Mouse (Mus musculus): Measurements from ENCODE around the gene Stk39.

The Stk39 gene

GRCm38 (mm10) chr2:68458115-68458514 is 14.0 kb downstream of the Stk39 start:
- DNase-seq (ENCODE audit: low read depth) = no peak

DNA sequence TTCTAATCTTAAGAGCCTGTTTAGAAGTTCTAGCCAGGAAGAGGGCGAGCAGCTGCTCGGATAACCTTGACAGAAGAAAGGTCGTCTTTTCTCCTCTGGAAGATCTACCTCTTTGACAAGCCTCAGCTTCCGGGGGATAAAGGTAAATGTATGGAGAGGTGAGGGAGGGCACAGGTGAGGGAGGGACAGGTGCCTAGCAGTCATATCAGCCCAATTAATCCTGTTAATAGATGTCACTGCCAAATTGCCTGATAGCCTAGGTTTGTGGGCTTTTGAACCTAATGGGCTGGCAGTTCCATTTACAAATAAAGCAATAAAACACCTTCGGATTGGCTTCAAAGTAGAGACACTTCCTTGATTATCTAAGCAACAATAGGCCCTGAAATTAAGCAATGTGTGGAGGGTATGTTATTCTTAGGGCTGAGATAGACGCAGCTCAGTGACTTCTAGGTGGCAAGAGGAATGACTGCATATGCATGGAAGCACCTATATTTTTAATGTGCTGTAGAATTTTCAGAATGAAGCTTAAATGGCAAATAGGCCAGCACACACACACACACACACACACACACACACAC is 14.5 kb downstream of the Stk39 start:
- DNase-seq (ENCODE audit: low read depth) = no peak

GRCm38 (mm10) chr2:68456899-68457298 is 15.2 kb downstream of the Stk39 start:
- no peak for DNase-seq (ENCODE audit: low read depth)

DNA sequence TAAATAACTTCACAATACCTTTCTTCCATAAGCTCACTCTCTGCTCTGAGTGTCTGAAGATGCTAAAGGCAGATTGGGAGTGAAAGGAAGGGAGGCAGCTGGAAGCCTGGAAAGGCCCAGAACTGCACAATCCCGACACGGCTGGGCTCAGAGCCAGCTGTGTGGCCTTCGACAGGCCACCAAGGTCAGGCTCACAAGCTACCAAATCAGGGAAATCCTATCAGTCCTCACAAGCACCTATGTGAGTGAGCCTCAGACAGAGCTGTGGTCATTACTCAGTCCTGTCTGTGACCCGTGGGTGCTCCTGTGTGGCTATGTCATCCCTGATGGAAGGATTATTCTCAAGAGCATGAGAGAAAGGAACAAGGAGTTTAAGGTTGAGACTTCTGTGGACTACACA is 19.7 kb downstream of the Stk39 start:
- no peak for DNase-seq (ENCODE audit: low read depth)

- DNase-seq (ENCODE audit: low read depth) = no peak
Observed at GRCm38 (mm10) chr2:68448035-68448434, 24.0 kb downstream of the Stk39 start.

- no peak for DNase-seq (ENCODE audit: low read depth)
Observed at GRCm38 (mm10) chr2:68443141-68443540, 28.9 kb downstream of the Stk39 start.

GRCm38 (mm10) chr2:68442113-68442717 is 29.9 kb downstream of the Stk39 start:
- no peak for DNase-seq (ENCODE audit: low read depth)

GRCm38 (mm10) chr2:68439614-68440013 is 32.5 kb downstream of the Stk39 start:
- DNase-seq (ENCODE audit: low read depth) = no peak

DNA sequence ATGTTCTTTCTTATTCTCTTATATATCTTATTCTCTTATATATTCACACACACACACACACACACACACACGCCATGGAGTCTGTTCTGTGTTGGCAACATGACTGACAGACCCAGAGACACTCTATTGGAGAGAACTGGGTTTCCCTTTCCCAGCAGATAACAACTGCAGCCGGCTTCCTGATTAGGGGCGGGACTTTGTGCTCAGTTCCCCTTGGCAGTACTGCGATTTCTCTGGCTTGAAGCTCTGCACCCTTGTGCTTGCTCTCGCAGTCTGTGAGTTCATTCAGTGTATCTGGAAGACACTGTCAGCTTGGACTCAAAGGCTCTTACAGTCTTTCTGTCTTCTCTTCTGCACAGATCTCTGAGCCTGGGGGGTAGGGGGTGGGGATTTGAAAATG is 34.1 kb downstream of the Stk39 start:
- no peak for DNase-seq (ENCODE audit: low read depth)

DNA sequence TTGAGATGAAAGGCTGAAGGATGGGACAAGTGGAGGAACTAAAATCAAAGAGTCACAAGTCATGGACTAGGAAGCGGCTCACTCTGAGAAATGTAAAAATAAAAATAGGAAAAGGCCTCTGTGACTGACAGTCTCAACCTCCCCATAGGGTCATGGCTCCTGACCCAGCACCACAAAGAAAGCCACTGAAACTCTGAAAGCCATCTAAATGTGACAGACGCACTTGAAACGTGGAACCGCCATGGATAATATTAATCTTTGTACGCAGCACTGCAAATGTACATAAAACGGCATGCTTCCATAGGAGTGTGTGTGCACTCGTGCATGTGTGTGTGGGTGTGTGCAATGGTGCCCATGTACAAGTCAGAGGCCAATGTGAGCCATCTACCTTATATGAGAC is 34.9 kb downstream of the Stk39 start:
- no peak for DNase-seq (ENCODE audit: low read depth)

DNA sequence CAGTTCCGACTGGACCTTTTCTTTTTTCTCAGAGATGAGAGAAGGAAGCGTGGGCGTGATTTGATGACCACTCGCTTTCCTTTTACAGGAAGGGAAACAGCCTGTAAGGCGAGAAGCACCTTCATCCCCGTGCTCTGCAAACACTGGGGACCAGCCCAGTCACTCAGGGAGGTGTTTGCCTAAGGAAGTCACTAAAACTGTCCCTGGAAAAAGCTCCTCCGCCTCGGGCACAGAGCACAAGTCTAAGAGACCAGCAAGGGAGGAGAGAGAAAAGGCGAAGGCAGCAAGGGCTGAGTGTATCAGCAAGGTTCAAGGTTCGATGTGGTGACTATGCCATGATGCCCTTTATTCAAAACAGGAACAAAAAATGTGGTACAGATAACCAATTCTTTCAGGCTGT is 35.8 kb downstream of the Stk39 start:
- no peak for DNase-seq (ENCODE audit: low read depth)

DNA sequence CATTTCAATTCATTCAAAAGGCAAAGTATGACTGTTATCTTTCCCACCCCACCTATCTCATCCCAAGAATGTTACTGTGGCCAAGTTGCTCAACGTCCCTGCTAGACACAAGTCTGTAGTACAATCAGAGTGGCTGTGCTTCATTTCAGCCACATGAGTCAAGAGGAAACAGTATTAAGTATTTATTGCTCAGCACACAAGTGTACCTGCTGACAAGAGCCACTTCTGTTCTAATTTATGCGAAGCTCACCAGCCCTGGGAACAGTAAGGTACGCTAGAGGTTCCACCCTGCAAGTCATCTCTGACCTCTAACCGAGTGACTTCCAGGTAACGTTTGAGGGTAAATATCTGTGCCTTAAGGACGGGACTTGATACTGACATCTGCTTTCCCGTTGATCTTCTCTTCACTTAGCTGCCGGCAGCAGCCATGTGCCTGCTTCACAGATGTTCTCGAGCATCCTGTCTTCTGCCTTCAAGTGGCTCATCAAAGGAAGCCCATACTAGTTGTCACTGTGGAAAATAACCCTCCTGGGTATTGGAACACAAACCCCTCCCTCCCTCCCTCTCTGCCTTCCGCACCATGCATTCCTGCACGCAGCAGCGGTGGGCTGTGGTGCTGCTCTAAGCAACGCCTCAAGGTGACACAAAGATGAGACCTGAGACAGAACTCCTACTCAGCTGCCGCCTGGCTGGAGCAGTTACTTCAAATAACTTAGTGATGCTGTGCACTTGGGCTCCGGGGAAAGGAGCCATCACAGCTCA is 36.4 kb downstream of the Stk39 start:
- DNase-seq (ENCODE audit: low read depth) = no peak

GRCm38 (mm10) chr2:68434997-68435396 is 37.1 kb downstream of the Stk39 start:
- DNase-seq (ENCODE audit: low read depth) = no peak

GRCm38 (mm10) chr2:68434576-68434975 is 37.5 kb downstream of the Stk39 start:
- DNase-seq (ENCODE audit: low read depth) = no peak

DNA sequence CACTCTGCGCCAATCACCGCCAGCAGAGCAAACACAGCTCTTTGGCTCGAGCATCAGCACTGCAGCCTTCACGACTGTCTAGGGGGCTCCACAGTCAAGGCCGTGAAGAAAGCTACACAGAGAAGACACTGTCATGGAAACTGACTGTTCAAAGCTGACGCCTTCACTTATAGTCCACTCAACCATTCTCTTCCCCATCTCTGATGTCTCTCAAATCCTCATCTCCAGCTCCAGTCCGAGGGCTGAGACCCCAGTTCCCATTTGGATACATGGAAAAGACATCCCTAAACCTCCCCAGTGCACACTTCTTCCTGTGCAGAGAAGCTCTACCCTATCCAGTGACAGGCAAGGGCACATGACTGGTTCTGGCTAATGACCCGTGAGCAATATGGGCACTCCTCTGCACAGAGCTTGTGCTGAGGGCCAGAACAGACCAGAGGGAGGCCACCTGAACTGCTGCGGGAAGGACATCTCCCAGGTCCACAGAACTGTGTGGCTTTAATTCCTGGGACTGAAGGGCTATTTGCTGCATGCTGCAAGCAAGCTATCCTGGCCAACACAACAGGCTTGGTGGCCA is 38.2 kb downstream of the Stk39 start:
- no peak for DNase-seq (ENCODE audit: low read depth)

DNA sequence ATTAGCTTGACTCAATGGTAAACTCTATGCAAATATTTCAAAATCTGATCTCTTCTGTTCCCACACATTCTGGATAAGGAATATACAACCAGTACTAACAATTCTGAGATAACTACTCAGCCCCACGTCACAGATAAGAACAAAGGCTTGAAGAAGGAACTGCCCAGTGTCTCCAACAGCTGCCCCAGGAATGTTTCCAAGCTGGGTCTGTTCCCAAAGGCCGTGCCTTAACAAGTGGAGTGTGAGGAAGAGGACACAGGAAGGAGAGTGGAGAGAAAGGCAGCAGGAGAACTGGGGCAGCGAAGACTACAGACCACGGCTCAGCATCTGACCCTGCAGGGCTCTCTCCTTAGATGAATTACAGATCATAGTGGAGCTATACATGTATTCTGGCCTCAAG is 39.2 kb downstream of the Stk39 start:
- DNase-seq (ENCODE audit: low read depth) = no peak

GRCm38 (mm10) chr2:68431024-68431962 is 40.8 kb downstream of the Stk39 start:
- DNase-seq (ENCODE audit: low read depth) = no peak

DNA sequence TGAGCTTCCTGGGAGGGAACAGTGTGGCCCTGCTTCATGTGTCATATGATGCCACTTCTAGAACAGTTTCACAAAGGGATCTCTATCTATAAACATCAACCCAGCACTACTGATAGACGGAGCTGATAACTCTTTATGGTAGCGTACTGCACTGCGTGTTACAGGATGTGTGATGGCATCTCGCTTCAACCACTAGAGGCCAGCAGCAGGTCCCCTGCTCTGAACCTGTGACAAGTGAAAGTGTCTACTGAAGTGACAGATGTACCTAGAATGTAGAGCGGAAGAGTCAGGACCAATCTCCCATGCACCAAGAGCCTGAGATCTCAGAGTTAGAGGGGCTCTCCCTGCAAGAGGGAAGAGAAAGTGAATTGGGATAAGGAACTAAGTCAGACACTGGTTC is 41.6 kb downstream of the Stk39 start:
- no peak for DNase-seq (ENCODE audit: low read depth)

DNA sequence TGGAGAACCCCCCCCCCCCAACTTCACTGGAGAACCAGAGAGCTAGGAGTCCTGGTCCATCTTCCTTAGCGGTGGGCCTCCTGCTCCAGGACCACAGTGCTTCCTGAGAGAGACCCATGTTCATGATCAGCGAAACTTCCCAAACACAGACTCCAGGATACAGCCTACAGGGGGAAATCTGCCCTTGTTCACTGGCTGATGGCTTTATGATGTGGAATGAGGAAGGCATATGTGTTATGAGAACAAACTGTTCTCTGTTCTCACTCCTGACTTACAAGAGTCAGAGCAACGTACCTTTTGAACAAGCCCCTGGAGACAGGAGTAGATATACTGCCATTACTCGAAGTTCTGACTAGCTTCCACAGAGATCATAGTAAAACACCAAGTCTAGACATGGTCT is 42.6 kb downstream of the Stk39 start:
- DNase-seq (ENCODE audit: low read depth) = no peak

DNA sequence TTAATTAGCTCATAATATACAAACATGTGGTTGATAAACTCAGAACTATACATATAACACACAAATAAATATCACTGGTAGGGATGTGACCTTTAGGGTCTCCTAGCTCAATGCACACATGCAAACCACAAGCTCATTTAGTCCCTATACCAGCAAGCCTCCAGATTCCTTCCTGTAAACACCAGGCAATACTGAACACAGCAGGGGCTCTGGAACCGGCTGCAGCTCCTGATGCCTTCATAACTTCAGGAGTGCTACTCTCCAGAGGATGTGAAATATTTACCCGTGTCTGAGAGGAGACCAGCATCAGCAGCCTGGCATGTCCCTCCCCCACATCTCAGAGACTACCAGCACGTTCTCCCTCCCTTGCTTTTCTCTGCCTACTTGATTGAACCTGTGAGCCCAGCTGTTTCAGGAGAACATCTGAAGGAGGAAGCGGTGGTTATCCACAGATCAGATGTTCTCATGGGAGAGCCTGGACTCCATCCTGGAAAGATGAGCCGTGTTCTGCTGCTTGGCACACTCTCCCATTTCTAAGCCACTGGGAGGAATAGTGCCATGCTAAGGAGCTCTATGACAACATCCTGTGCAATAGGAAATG is 45.0 kb downstream of the Stk39 start:
- no peak for DNase-seq (ENCODE audit: low read depth)

GRCm38 (mm10) chr2:68426074-68426473 is 46.0 kb downstream of the Stk39 start:
- DNase-seq (ENCODE audit: low read depth) = peak; percentile 8

GRCm38 (mm10) chr2:68421002-68421401 is 51.1 kb downstream of the Stk39 start:
- no peak for DNase-seq (ENCODE audit: low read depth)
